Mouse (Mus musculus) c-Kit-positive CD71-positive TER-119-negative erythroid progenitor cells, embryonic 14.5 days (primary cell): ENCODE data around the gene Ccr7.

Experiments
- DNase-seq: peaks from one replicate; pipeline ENCODE4 v3.0.0-alpha.2; 2013; ENCODE audit warnings: low read depth

Ccr7 gene

GRCm38 (mm10) chr11:99137385-99137784 lies 17.5 kb downstream of the Ccr7 start:
- DNase-seq = no peak

DNA sequence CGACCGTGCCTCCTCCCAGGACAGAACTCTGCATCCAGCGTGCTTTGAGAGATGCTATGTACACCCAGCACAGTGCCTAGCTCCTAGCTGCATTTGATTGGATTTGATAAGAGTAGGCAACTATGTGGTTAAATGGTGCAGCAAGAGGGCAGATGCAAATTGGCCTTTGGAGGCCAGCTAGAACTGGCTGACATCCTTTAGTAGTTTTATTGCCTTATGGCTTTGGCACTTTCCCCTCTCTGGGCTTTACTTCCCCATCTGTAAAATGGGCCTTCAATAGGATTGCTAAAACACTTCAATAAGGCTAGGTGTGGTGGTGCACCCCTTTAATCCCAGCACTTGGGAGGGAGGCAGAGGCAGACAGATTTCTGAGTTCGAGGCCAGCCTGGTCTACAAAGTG lies 17.9 kb downstream of the Ccr7 start:
- no peak for DNase-seq

DNA sequence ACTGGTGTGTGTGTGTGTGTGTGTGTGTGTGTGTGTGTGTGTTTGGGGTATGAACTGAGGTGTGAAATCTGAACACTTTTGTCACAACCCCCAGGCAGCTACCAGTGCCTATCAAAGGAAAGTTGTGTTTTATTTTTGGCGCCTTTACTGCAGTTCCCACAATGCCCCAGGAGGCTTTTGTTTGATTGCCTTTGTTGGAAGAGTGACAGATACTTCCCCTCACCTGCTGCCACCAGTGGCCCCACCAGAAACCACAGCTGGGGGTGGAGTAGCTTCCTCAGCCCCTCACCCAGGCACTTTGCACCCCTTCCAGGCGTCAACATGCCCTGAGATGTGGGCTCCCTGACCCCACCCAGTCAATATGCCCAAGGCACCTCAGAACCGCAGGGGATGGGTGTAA lies 18.5 kb downstream of the Ccr7 start:
- no peak for DNase-seq

- DNase-seq = no peak
These were observed 19.8 kb downstream of the Ccr7 start for GRCm38 (mm10) chr11:99135047-99135440.

- no peak for DNase-seq
These were observed 20.4 kb downstream of the Ccr7 start for GRCm38 (mm10) chr11:99134266-99135046.

DNA sequence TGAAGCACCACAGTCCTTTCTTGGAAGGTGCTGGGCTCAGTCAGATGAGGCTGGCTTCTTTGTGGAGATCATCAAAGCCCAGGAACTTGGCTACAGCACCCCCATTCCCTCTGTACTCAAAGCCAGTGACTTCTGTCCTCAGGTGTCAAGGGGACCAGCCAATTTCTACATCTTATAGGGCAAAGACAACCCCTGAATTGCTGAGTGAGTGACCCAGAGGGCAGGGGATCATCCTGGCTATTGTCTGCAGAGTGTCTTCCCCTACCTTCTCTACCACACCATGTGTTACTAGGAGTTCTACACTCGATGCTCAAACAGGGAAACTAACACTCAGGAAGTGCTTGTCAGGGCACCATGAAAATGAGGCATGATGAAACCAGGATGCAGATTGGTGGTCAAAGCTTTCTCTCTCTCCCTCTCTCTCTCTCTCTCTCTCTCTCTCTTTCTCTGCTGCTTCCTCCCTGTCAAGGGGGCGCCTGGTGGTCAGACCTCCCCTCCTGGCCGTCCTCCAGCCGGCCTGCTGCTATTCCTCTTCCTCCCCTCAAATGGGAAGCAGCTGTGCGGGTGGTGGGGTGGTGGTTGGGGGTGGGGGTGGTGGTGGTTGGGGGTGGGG lies 21.5 kb downstream of the Ccr7 start:
- no peak for DNase-seq

DNA sequence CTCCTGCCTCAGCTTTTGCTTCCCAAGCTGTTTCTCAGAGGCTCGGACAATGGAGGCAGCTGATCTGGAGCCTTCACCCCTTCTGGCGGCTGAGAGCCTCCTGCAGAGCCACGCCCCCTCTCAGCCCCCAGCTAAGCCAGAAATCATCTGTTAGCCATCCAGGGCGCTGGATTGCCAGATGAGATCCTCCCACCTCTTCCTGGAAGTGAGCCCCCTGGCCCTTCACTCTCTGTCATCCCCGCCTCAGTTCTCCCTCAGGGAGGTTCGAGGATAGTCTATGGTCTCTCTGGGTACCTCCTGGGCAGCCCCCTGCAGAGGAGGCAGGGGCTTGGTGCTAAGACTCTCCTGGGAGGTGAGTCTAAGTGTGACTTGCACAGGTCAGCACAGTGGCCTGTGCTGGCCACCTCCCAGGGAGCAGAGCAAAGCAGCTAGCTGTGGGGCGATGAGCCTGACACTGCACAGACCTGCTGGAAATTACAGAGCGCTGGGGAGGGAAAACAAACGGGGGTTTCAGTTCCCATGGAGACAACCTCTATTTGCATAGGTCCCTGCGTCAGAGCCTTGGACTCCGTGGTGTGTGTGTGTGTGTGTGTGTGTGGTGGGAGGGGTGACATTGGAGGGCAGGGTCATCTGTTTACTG lies 22.7 kb downstream of the Ccr7 start:
- DNase-seq = no peak

GRCm38 (mm10) chr11:99131463-99131840 lies 23.4 kb downstream of the Ccr7 start:
- DNase-seq = no peak

- no peak for DNase-seq
These were observed 24.0 kb downstream of the Ccr7 start for GRCm38 (mm10) chr11:99130736-99131462.

- DNase-seq = no peak
These were observed 25.6 kb downstream of the Ccr7 start for GRCm38 (mm10) chr11:99129287-99129686.

DNA sequence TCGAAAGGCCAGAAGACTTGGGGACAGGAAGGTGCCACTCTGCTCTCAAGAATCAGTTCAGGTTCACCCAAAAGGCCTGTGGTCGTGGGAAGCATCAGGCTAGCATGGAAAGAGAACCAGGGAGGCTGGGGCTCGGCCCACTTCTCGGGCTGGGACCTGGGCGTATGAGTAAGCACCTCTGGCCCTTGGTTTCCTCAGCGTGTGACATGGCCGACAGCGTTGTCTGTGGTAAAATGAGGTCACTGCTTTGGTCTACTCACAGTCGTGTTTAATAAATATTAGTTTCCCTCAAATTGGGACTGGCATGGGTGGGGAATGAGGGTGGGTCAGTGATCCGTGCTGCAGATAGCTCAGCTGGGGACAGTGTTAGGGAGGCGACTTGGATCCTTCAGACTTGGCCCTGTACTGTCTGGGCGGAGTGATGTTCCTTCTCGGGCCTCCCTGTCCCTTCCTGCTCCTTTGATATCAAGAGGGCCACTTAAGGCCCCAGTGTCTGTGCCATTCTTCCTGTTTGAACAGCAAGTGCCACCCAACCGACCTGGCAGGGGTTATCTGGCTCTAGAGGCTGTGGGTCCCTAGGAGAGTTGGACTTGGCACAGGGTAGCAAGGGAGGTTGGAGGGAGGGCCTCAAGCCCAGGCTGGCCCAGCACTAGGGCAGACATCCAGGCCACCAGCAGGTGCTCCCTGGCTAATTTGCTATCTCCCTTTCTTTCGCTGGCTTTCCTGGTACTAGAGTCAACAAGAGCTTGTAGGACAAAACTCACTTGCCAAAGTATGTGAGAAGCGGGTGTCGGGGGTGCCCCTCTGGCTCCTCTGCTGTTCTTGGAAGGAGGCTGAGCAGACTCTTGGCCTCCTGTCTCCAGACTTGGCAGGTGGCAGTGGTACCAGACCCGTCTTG lies 26.8 kb downstream of the Ccr7 start:
- no peak for DNase-seq

GRCm38 (mm10) chr11:99126482-99127253 lies 28.2 kb downstream of the Ccr7 start:
- DNase-seq = no peak

GRCm38 (mm10) chr11:99124635-99125029 lies 30.2 kb downstream of the Ccr7 start:
- DNase-seq = no peak

- peak; percentile 16 for DNase-seq
These were observed 30.8 kb downstream of the Ccr7 start for GRCm38 (mm10) chr11:99123977-99124634.

DNA sequence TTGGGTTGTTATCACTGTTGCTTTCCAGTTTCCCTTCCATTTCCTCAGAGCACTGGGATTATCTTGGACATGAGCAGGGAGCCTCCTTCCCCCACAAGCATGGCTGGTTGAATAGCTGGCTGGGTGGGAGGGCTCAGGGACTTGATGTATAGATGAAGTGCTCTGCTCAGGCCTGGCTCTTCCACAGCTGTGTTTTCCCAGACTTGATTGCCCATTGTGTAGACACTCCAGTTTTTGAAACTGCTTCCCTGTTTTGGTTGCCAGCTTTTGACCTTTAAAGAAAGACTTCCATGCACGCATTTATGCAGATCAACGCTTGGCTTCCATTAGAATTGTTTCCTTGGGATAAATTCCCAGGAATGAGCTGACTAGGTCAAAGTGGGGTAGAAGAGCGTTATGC lies 32.2 kb downstream of the Ccr7 start:
- no peak for DNase-seq

GRCm38 (mm10) chr11:99121218-99121631 lies 33.7 kb downstream of the Ccr7 start:
- DNase-seq = no peak

DNA sequence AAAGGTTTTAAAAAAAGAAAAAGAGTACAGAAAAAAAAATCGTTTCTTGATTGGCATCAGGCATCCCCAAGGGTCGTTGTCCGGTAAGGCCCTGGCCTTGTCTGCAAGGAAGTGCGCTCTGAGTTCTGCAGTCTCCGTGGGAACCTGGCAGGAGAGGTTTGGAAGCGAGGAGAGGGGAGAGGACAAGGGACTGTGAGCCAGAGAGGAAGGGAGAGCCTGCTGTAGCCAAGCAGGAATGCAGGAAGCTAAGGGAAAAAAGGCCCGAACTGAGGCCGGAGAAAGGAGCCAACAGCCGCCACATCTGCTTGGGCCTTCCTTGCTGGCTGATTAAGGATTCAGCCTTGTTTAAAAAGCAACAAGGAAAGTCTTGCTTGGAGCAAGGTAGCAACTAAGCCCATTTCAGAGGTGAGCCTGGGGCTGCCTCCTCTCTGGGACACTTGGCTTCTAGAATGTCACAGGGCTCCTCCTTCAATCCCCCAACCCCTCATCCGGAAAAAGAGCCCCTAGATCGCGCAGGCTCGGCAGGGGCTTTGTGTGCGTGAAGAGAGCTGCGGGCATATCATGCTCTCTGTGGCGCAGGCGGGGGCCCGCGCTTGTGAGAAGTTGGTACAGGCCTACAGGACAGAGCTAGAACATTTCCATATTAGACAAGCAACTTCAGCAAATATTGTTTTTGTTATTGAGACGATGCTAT lies 34.2 kb downstream of the Ccr7 start:
- no peak for DNase-seq

- DNase-seq = no peak
These were observed 35.9 kb downstream of the Ccr7 start for GRCm38 (mm10) chr11:99118963-99119362.

GRCm38 (mm10) chr11:99118420-99118819 lies 36.5 kb downstream of the Ccr7 start:
- DNase-seq = no peak

DNA sequence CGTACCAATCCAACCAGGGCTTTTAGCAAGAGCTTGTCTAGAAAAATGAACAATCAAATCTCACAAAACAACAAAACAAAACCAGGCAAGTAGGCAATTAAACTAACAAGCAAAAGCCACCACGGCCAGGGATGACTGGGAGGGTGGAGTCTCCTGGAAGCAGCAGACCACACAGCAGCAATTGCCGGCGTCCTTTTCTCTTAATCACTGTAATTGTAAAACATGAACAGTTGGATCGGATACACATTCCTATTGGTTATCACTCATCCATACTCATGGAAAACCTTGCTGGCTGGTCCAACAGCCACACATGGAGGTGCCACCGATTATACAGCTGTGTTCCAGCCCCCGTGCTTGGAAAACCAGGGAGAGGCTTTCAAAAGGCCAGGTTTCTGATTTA lies 37.0 kb downstream of the Ccr7 start:
- DNase-seq = no peak
